Mouse (Mus musculus): Measurements from ENCODE around the gene Cadm3.

DNA sequence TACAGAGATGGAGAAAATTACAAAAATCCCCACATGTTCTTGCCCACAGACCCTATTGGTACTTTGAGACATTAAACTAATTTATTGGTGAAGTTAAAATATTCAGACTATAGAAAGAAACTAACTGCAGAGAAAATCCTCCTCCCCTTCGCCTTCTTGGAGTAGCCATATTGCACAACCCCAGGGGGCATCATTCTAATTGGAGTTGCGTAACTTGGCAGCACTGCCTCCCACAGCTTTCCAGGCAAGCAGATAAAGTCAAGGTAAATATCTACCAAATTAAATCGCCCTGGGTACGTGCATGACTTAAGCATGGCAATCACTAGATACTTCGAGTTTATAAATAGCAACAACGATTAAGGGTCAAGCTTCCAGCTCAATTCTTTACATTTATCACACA is 4.1 kb upstream of the Cadm3 start:
- TF ChIP-seq CTCF (IDR thresholded peaks at IDR 0.05; ENCODE audit: borderline replicate concordance, extremely low read depth, insufficient read depth, insufficient read length) (no peak), POLR2A (IDR thresholded peaks at IDR 0.05; ENCODE audit: borderline replicate concordance, extremely low read depth, insufficient read depth, insufficient read length, poor library complexity, severe bottlenecking) (no peak)

Measured in brain, embryonic 14.5 days (tissue).